Mouse (Mus musculus) heart, postnatal 14 days (tissue): ENCODE data around the gene Atp5l. TPM values are rescaled to one million over a fixed set of nuclear protein-coding genes. Genes with fewer than 3 reads are reported as not detected.

Experiments
- DNase-seq, 2 experiments: peaks; one replicate each; pipeline ENCODE4 v3.0.0; 2021 to 2022
- intact Hi-C: fragments of 180-260 bp; cut with DNase I; formaldehyde crosslinking; loops from one replicate; pipeline ENCODE4 v1.15.1; 2025
- total RNA-seq, 2 experiments: library from RNA; stranded (reverse); gene quantifications; 2 replicates each; pipeline ENCODE4 v1.2.3; 2021

The Atp5l gene
- total RNA-seq, 2 experiments from 2014 or later, result 1,504 to 1,510 TPM

- peak; percentile 16 to 33 for DNase-seq
- intact Hi-C loops, result no loop called here
Measured at GRCm38 (mm10) chr9:44868336-44869094, 52.0 kb downstream of the Atp5l start.

GRCm38 (mm10) chr9:44867664-44868063, 52.9 kb downstream of the Atp5l start:
- intact Hi-C loops, result no loop called here
- no peak for DNase-seq

DNA sequence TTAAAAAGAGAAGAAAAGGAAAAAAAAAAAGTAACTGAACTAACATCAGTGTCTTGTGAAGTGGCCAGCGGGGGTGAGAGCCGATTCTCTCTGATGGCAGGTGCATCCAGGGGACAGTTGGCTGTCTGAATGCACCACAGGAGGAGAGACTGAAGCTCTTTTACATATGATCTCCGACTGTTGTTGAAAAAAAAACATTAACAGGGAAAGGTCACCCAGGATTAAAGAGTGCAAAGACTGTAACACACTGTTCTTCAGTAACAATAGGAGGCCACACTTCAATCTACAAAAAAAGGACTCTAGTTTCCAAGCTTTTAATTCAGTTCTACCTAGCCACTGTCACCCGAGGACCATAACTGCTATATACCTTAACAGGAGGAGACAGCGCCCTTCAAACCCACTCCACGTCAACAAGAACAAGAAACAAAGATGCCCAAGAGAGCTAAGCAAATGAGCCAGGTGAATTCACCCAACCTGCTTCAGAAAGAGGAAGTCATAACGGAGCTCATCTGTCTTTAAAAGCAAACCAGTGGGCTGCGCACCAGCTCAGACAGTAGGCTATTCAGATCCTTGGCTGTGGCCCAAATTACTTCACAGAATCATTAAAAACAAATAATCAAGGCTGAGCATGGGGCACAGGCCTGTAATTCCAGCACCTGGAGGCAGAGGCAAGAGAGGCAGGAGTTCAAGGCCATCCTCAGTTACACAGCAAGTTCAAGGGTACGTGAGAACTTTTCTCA, 53.9 kb downstream of the Atp5l start:
- no peak for DNase-seq
- intact Hi-C loops, result no loop called here

Other genes with a start within 250 kb of the Atp5l start
- gene Treh, start 247.5 kb downstream of the Atp5l start, total RNA-seq, result not detected
- 100 to 1,000 TPM; 124 to 132 TPM for gene Phldb1, start 185.5 kb downstream of the Atp5l start, total RNA-seq
- 10 to 100 TPM; 80.1 to 88.6 TPM for gene Arcn1, start 152.9 kb downstream of the Atp5l start, total RNA-seq
- gene Ift46, start 152.8 kb downstream of the Atp5l start, total RNA-seq, result 10 to 100 TPM; 32.7 to 41.8 TPM
- 10 to 100 TPM; 10.4 to 12.7 TPM for gene Tmem25, start 121.4 kb downstream of the Atp5l start, total RNA-seq
- 1 to 10 TPM in 1 of 2 experiments, under 1 TPM in 1; 0.85 to 1.6 TPM for gene Ttc36, start 117.7 kb downstream of the Atp5l start, total RNA-seq
- 10 to 100 TPM; 29.2 to 31.5 TPM for gene Kmt2a, start 39.4 kb downstream of the Atp5l start, total RNA-seq
- 10 to 100 TPM; 38.4 to 45.4 TPM for gene Ube4a, start 44.9 kb upstream of the Atp5l start, total RNA-seq
- 10 to 100 TPM in 1 of 2 experiments, under 1 TPM in 1; 0.86 to 11.7 TPM for gene Cd3g, start 59.7 kb upstream of the Atp5l start, total RNA-seq
- gene Cd3d, start 61.0 kb upstream of the Atp5l start, total RNA-seq, result 1 to 10 TPM; 4.5 to 9.4 TPM
- 10 to 100 TPM in 1 of 2 experiments, 1 to 10 TPM in 1; 1.7 to 14.9 TPM for gene Cd3e, start 88.9 kb upstream of the Atp5l start, total RNA-seq
- 1 to 10 TPM in 1 of 2 experiments, under 1 TPM in 1; 1.00 to 1.1 TPM for gene Mpzl2, start 119.1 kb upstream of the Atp5l start, total RNA-seq
- 1 to 10 TPM; 1.2 to 1.3 TPM for gene Mpzl3, start 134.4 kb upstream of the Atp5l start, total RNA-seq
- gene Jaml, start 158.4 kb upstream of the Atp5l start, total RNA-seq, result under 1 TPM; 0.19 to 0.59 TPM
- gene Scn2b, start 197.0 kb upstream of the Atp5l start, total RNA-seq, result 1 to 10 TPM; 1.2 to 1.4 TPM
- 1 to 10 TPM; 1.3 to 1.7 TPM for gene Scn4b, start 217.7 kb upstream of the Atp5l start, total RNA-seq